Mouse (Mus musculus) liver, embryonic 13.5 days (tissue): ENCODE data around the gene Cbfa2t3. TPM values are rescaled to one million over a fixed set of nuclear protein-coding genes. Genes with fewer than 3 reads are reported as not detected.
"Not testable (repeated sequence)": the region's sequence is repeated elsewhere in the genome, so short reads cannot be mapped to it uniquely, and the experiment has no call there.

Experiments used
- ATAC-seq: fragments of 200-750 bp; cut with Nextera tagmentation; 2 replicates; pipeline ENCODE4 v1.8.0; 2017; ENCODE audit warnings: low read depth, mild to moderate bottlenecking, moderate number of reproducible peaks, moderate library complexity
- DNase-seq: peaks from one replicate; pipeline ENCODE4 v3.0.0; 2022
- H3K27ac ChIP-seq: fragments of 300-500 bp; sonication (generic); 2 replicates; pipeline ENCODE4 v1.5.1; 2015; ENCODE audit warnings: moderate library complexity, mild to moderate bottlenecking, inconsistent platforms
- H3K27me3 ChIP-seq: fragments of 300-500 bp; sonication (generic); 2 replicates; pipeline ENCODE4 v1.6.1; 2015; ENCODE audit warnings: mild to moderate bottlenecking, inconsistent platforms
- H3K36me3 ChIP-seq: fragments of 300-500 bp; sonication (generic); 2 replicates; pipeline ENCODE4 v1.6.1; 2015; ENCODE audit warnings: mild to moderate bottlenecking, inconsistent platforms
- H3K4me1 ChIP-seq: fragments of 300-500 bp; sonication (generic); replicated peaks from 2 replicates; pipeline ENCODE4 v1.6.1; 2015; ENCODE audit warnings: inconsistent platforms
- H3K4me2 ChIP-seq: fragments of 300-500 bp; sonication (generic); 2 replicates; pipeline ENCODE4 v1.6.1; 2015; ENCODE audit warnings: inconsistent platforms, mild to moderate bottlenecking, moderate library complexity
- H3K4me3 ChIP-seq: fragments of 300-500 bp; sonication (generic); replicated peaks from 2 replicates; pipeline ENCODE4 v1.5.1; 2015; ENCODE audit warnings: mild to moderate bottlenecking, inconsistent platforms
- H3K9ac ChIP-seq: fragments of 300-500 bp; sonication (generic); 2 replicates; pipeline ENCODE4 v1.6.1; 2015; ENCODE audit warnings: mild to moderate bottlenecking, inconsistent platforms
- H3K9me3 ChIP-seq: fragments of 300-500 bp; sonication (generic); replicated peaks from 2 replicates; pipeline ENCODE4 v1.6.1; 2016; ENCODE audit warnings: inconsistent platforms
- WGBS: fragments of 180-500 bp; shearing (Covaris S2); methylation state at CpG from one replicate; pipeline ENCODE4 v1.1.7; 2015; ENCODE audit not compliant: insufficient replicate concordance; 5-methylcytosine and 5-hydroxymethylcytosine counted together
- polyA plus RNA-seq: library from polyadenylated mRNA; unstranded; fragments of >200 nt; fragmentation: Nextera tagmentation; extraction: Ambion mirVana; gene quantifications from 2 replicates; pipeline ENCODE4 v1.2.1, GENCODE M21; 2015

Cbfa2t3 gene
- polyA plus RNA-seq, 1 experiment from 2014 or later: 4.5 TPM

DNA sequence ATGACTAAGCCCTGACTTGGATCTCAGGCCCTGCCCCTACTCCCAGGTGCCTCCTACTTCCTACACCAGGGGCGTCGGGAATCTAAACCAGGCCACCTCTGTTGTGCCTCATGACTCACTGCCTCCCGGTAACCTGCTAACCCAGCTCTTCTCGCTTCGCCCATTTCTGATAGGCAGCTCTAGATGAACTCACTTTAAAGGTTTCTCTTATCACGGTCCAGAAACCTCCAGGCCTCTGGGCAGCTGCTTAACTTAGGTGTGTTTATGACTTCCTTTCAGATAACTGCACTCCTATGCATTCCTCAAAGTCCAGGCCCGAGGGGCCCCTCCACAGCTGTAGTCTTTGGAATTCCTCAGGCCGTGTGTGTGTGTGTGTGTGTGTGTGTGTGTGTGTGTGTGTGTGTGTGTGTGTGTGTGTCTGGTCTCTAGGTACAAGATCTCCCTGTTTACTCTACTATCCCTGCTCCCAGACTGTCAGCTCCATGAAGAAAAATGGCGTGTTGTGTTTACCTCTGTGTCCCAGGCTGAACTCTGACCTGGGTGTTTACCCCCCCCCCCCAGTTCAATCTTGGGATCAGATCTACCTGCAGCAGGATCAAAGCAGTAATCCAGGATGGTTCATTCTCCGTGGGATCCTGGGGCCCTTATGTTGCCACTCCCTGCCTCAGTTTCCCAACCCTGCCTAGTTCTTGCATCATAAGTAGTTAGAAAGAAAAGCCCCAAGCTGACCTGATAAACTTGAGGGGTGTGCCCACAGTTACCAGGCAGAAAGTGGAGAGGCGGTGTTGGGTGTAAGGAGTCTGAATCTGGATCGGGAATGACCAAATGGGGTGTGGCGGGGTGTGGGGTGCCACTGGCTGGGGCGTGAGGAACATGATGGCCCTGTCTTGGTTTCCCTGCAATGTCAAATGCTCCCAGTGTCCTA lies 62.8 kb downstream of the Cbfa2t3 start:
- H3K4me1 ChIP-seq: peaks cover 51% of the 10 kb centered on the region
- H3K36me3 ChIP-seq: peaks cover 84% of the 10 kb centered on the region
- H3K9me3 ChIP-seq: no peaks in the 10 kb centered on the region
- peak; percentile 60 for DNase-seq
- H3K4me3 ChIP-seq: peak overlapping the region; percentile 3; the same call in 1 of the 2 replicates
- H3K4me2 ChIP-seq: peak overlapping the region; percentile 49
- WGBS: 39% methylated on average over 14 of the region's 14 CpGs
- H3K9ac ChIP-seq: peak overlapping the region; percentile 49
- no peaks in the 10 kb centered on the region for H3K27me3 ChIP-seq
- peak overlapping the region; percentile 83 for H3K27ac ChIP-seq
- ATAC-seq: peak; percentile 88

- H3K36me3 ChIP-seq: peaks cover 80% of the 10 kb centered on the region
- no peak for DNase-seq
- H3K4me1 ChIP-seq: peaks cover 33% of the 10 kb centered on the region
- no peak overlapping the region for H3K27ac ChIP-seq
- H3K27me3 ChIP-seq: 0 out of 2 replicates have a peak, but pooled peaks cover 2% of the 10 kb centered on the region
- no peak overlapping the region for H3K4me2 ChIP-seq
- WGBS: 90% methylated on average over 14 of the region's 14 CpGs
- H3K4me3 ChIP-seq: no peak overlapping the region
- H3K9me3 ChIP-seq: no peaks in the 10 kb centered on the region
- no peak for ATAC-seq
- no peak overlapping the region for H3K9ac ChIP-seq
These were observed 65.7 kb downstream of the Cbfa2t3 start for GRCm38 (mm10) chr8:122633205-122633604.

DNA sequence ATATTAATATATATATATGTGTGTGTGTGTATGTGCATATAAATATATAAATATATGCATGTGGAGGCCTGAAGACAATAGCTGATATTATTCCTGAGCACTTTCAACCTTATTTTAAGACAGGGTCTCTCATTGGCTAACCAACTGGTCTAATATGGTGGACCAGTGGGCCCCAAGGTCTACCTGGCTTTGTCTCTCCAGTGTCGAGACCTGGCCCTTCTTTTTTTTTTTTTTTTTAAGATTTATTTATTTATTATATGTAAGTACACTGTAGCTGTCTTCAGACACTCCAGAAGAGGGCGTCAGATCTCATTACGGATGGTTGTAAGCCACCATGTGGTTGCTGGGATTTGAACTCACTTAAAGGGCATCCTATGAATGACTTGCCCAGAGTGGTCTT lies 66.8 kb downstream of the Cbfa2t3 start:
- WGBS: 64% methylated on average over 3 of the region's 3 CpGs
- H3K4me2 ChIP-seq, H3K9ac ChIP-seq, H3K27ac ChIP-seq, H3K4me3 ChIP-seq, H3K9me3 ChIP-seq, ATAC-seq, DNase-seq, H3K27me3 ChIP-seq: not testable (repeated sequence)
- Histone ChIP-seq H3K36me3 (peaks cover 72% of the 10 kb centered on the region), H3K4me1 (peaks cover 29% of the 10 kb centered on the region)

- Histone ChIP-seq H3K36me3 (peaks cover 62% of the 10 kb centered on the region), H3K4me3 (no peak overlapping the region), H3K9ac (no peak overlapping the region), H3K4me1 (peaks cover 20% of the 10 kb centered on the region), H3K27me3 (0 out of 2 replicates have a peak, but pooled peaks cover 2% of the 10 kb centered on the region), H3K9me3 (no peaks in the 10 kb centered on the region), H3K4me2 (no peak overlapping the region), H3K27ac (no peak overlapping the region)
- 77% methylated on average over 22 of the region's 22 CpGs for WGBS
- no peak for DNase-seq
- ATAC-seq: no peak
These were observed 68.2 kb downstream of the Cbfa2t3 start for GRCm38 (mm10) chr8:122630696-122631095.

GRCm38 (mm10) chr8:122629388-122629787 lies 69.5 kb downstream of the Cbfa2t3 start:
- Histone ChIP-seq H3K4me3 (no peak overlapping the region), H3K27ac (no peak overlapping the region), H3K4me2 (no peak overlapping the region), H3K36me3 (peaks cover 49% of the 10 kb centered on the region), H3K9ac (no peak overlapping the region), H3K27me3 (0 out of 2 replicates have a peak, but pooled peaks cover 2% of the 10 kb centered on the region), H3K4me1 (peaks cover 11% of the 10 kb centered on the region; the same call in 1 of the 2 replicates), H3K9me3 (no peaks in the 10 kb centered on the region)
- ATAC-seq (no peak), DNase-seq (no peak)
- WGBS: 78% methylated on average over 10 of the region's 10 CpGs

DNA sequence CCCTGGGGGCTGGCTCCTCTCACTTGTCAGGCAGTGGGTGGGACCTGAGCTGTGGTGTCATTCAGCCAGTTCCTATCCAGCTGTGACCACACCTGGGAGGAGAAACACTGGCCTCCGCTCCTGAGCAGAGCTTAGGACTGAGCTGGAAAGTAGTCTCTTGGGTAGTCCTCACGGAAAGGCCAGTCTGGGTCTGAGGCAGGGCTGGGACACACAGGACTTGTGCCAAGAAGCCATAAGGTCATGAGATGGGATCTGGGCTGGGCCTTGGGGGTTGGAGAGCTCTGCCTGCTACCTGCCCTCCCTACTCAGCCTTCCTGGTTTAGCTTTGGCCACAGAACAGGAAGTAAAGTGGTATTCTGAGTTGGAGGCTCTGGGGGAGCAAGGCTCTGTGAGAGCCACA lies 72.0 kb downstream of the Cbfa2t3 start:
- Histone ChIP-seq H3K4me3 (no peak overlapping the region), H3K9ac (no peak overlapping the region), H3K27me3 (peaks cover 8% of the 10 kb centered on the region; the same call in 1 of the 2 replicates), H3K4me1 (peaks cover 11% of the 10 kb centered on the region; the same call in 1 of the 2 replicates), H3K36me3 (peaks cover 26% of the 10 kb centered on the region), H3K27ac (0 out of 2 replicates have a peak overlapping the region, but pooled peaks have one; percentile 4), H3K9me3 (no peaks in the 10 kb centered on the region), H3K4me2 (no peak overlapping the region)
- WGBS: 81% methylated on average over 2 of the region's 2 CpGs
- DNase-seq: no peak
- ATAC-seq: no peak; the same call in 1 of the 2 replicates

- Histone ChIP-seq H3K9ac (no peak overlapping the region), H3K4me2 (no peak overlapping the region), H3K4me3 (no peak overlapping the region), H3K9me3 (no peaks in the 10 kb centered on the region), H3K36me3 (peaks cover 22% of the 10 kb centered on the region), H3K4me1 (peaks cover 11% of the 10 kb centered on the region), H3K27me3 (peaks cover 8% of the 10 kb centered on the region; the same call in 1 of the 2 replicates), H3K27ac (no peak overlapping the region)
- 65% methylated on average over 9 of the region's 9 CpGs for WGBS
- no peak for DNase-seq
- ATAC-seq: no peak
These were observed 73.1 kb downstream of the Cbfa2t3 start for GRCm38 (mm10) chr8:122625811-122626210.

DNA sequence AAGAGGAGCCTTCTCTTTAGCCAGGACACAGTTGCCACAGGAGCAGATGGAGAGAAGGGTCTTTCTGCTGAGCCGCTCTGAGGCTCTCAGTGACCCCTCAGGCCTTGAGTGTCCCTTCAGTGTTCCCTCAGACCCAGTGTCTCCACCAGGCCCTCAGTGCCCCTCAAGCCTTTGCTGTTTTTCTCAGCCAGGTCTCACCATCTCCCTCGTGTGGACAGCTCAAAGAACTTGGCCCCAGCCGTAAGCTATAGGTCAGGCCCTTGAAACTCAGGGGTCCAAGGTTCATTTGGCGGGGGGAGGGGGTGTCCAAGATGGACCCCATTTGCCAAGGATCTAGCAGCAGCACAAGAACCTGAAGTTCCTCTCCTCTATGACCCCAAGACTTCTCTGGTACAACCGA lies 74.3 kb downstream of the Cbfa2t3 start:
- no peaks in the 10 kb centered on the region for H3K9me3 ChIP-seq
- peaks cover 21% of the 10 kb centered on the region for H3K4me1 ChIP-seq
- DNase-seq (no peak), ATAC-seq (no peak)
- peaks cover 6% of the 10 kb centered on the region; the same call in 1 of the 2 replicates for H3K27me3 ChIP-seq
- H3K9ac ChIP-seq: no peak overlapping the region
- peaks cover 11% of the 10 kb centered on the region; the same call in 1 of the 2 replicates for H3K36me3 ChIP-seq
- H3K27ac ChIP-seq: no peak overlapping the region
- H3K4me3 ChIP-seq: no peak overlapping the region
- 60% methylated on average over 5 of the region's 5 CpGs for WGBS
- no peak overlapping the region for H3K4me2 ChIP-seq

DNA sequence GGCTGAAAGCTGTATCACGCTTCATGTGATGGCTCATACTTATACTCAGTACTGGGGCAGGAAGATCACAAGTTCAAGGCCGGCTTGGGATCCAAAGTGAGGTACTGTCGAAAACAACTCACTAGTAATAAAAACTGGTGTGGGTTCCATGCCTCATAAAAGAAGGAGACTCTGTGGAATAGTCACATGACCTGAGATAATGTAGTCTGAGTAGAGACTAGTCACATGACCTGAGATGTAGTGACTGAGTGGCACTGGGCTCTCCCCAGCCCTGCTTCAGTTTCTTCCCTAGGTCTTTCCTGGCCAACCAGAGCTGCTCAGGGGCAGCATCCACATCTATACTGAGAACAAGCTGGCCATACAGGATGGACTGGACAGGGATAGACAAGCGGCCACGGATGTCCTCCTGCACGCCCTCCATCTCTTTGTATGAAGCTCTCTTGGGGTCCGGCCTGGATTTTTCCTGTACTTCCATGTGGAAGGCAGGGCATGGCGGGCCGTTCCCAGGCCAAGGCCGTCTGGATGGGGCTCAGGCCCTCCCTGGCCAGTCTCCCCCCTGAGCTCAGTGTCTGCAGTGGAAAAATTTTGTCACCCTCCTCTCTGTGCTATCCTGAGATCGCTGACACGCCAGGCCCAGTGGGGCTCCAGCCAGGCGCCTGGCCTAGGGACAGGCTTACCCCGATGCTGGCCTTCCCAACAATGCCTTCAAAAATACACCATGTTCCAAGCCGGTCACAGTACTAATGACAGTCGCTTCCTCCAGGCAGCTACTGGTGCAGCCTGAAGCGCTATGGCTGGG lies 74.9 kb downstream of the Cbfa2t3 start:
- peaks cover 6% of the 10 kb centered on the region; the same call in 1 of the 2 replicates for H3K36me3 ChIP-seq
- 74% methylated on average over 17 of the region's 17 CpGs for WGBS
- peaks cover 27% of the 10 kb centered on the region for H3K4me1 ChIP-seq
- ATAC-seq: no peak
- H3K4me3 ChIP-seq: no peak overlapping the region
- no peak overlapping the region for H3K4me2 ChIP-seq
- no peak overlapping the region for H3K27ac ChIP-seq
- DNase-seq: no peak
- H3K9me3 ChIP-seq: no peaks in the 10 kb centered on the region
- H3K27me3 ChIP-seq: peaks cover 6% of the 10 kb centered on the region; the same call in 1 of the 2 replicates
- no peak overlapping the region for H3K9ac ChIP-seq

DNA sequence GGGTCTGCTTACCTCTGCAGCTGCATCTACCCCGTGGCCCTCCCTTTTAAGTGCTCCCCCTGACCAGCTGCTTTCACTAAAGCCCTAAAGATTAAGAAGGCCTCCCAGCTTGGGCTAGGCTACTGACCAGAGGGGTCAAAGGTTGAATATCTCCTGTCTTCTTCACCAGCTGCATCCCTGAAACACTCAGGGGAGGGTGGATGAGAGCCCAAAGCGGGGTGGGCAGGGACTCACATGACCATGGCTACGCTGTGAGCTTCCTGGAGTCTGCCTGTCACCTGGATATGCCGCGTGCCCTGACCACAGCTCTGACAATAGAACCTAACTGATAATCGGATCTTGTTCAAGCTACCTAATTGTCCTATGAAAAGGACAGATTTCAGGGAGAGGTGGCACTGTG lies 76.2 kb downstream of the Cbfa2t3 start, which contains the start of gene Pabpn1l:
Gene Pabpn1l (minus strand): TSS at position 13 of the 400 bp plus-strand sequence.
- no peak within 1 kb of the TSS for H3K9ac ChIP-seq
- DNase-seq (no peak), ATAC-seq (no peak)
- no peak within 1 kb of the TSS for H3K27ac ChIP-seq
- 72% methylated on average over 6 of the region's 6 CpGs for WGBS
- H3K36me3 ChIP-seq: no peaks in the 10 kb centered on the region
- peaks cover 6% of the 10 kb centered on the region; the same call in 1 of the 2 replicates for H3K27me3 ChIP-seq
- no peak within 1 kb of the TSS for H3K4me2 ChIP-seq
- peaks cover 38% of the 10 kb centered on the region for H3K4me1 ChIP-seq
- no peaks in the 10 kb centered on the region for H3K9me3 ChIP-seq
- no peak within 1 kb of the TSS for H3K4me3 ChIP-seq

- no peak overlapping the region for H3K9ac ChIP-seq
- peaks cover 29% of the 10 kb centered on the region for H3K4me1 ChIP-seq
- peaks cover 6% of the 10 kb centered on the region; the same call in 1 of the 2 replicates for H3K27me3 ChIP-seq
- no peaks in the 10 kb centered on the region for H3K9me3 ChIP-seq
- ATAC-seq (no peak), DNase-seq (no peak)
- H3K4me2 ChIP-seq: no peak overlapping the region
- H3K4me3 ChIP-seq: no peak overlapping the region
- H3K36me3 ChIP-seq: 0 out of 2 replicates have a peak, but pooled peaks cover 2% of the 10 kb centered on the region
- WGBS: 32% methylated on average over 5 of the region's 5 CpGs
- H3K27ac ChIP-seq: no peak overlapping the region
These were observed 78.5 kb downstream of the Cbfa2t3 start for GRCm38 (mm10) chr8:122620446-122620845.
